In genomic region chr7:63865911-63866310, GRCm38 (mm10) we compare ENCODE assay signal across 29 mouse cellular contexts. TPM values are rescaled to one million over a fixed set of nuclear protein-coding genes. Genes with fewer than 3 reads are reported as not detected.
DNase-seq lines count a peak whose midpoint lies in the region; ATAC-seq and TF ChIP-seq lines count a peak whose summit lies in the region.
"Had no signal": no experiment of that assay in that cellular context is flagged by ENCODE, and none has a peak within 500 bp of the region (broad histone marks: within the 10 kb centered on the region; RNA-seq: fewer than 3 reads in every experiment).

No protein-coding gene starts in this region.

- no peak for TF ChIP-seq POLR2A in heart, adult 2 months (IDR thresholded peaks at IDR 0.05; ENCODE audit: insufficient read depth, low read depth, low read length)

- H3K36me3 ChIP-seq in heart, embryonic 10.5 days = no peaks in the 10 kb centered on the region
- H3K36me3 ChIP-seq in heart, adult 2 months (ENCODE audit: control insufficient read depth, insufficient read depth, low read length) = no peaks in the 10 kb centered on the region
- H3K36me3 ChIP-seq in liver, postnatal 0 days (replicated peaks; ENCODE audit: insufficient read depth, low read length) = no peaks in the 10 kb centered on the region
- no peaks in the 10 kb centered on the region for H3K36me3 ChIP-seq in liver, embryonic 11.5 days (ENCODE audit: control insufficient read depth, insufficient read depth, low read length)
- H3K36me3 ChIP-seq: forebrain, embryonic 10.5 days; G1E; hindbrain, embryonic 12.5 days; hindbrain, embryonic 15.5 days had no signal

- H3K79me2 ChIP-seq in heart, adult 2 months (replicated peaks; ENCODE audit: control insufficient read depth, insufficient read depth, low read length) = no peaks in the 10 kb centered on the region

- H3K27me3 ChIP-seq in heart, embryonic 10.5 days (ENCODE audit: insufficient read depth, poor library complexity, severe bottlenecking) = no peaks in the 10 kb centered on the region
- no peaks in the 10 kb centered on the region for H3K27me3 ChIP-seq in heart, adult 2 months (ENCODE audit: control insufficient read depth, insufficient read depth, low read length)
- H3K27me3 ChIP-seq in liver, postnatal 0 days (ENCODE audit: insufficient read depth, low read length) = no peaks in the 10 kb centered on the region
- no peaks in the 10 kb centered on the region for H3K27me3 ChIP-seq in liver, embryonic 11.5 days (replicated peaks; ENCODE audit: control insufficient read depth, insufficient read depth, low read length)
- H3K27me3 ChIP-seq: CH12.LX; forebrain, embryonic 13.5 days; hindbrain, embryonic 12.5 days; hindbrain, embryonic 15.5 days; Patski had no signal

- 89% methylated on average over 4 of the region's 4 CpGs for WGBS in heart, embryonic 10.5 days
- 92% methylated on average over 4 of the region's 4 CpGs for WGBS in heart, adult 2 months
- 72% methylated on average over 4 of the region's 4 CpGs for WGBS in liver, postnatal 0 days (ENCODE audit: insufficient replicate concordance)
- 79% methylated on average over 4 of the region's 4 CpGs for WGBS in liver, embryonic 11.5 days

- TF ChIP-seq CTCF in heart, adult 2 months (IDR thresholded peaks at IDR 0.05) = no peak
- TF ChIP-seq CTCF in liver, postnatal 0 days (IDR thresholded peaks at IDR 0.05; ENCODE audit: low read depth) = no peak

- intact Hi-C loops in heart, adult 2 months (cut with DNase I) = no loop called here

- H3K4me3 ChIP-seq in heart, embryonic 10.5 days = no peak overlapping the region
- no peak overlapping the region for H3K4me3 ChIP-seq in heart, adult 2 months
- H3K4me3 ChIP-seq in liver, postnatal 0 days (ENCODE audit: low read depth, low read length) = no peak overlapping the region
- H3K4me3 ChIP-seq in liver, embryonic 11.5 days (ENCODE audit: low read depth, low read length) = no peak overlapping the region
- H3K4me3 ChIP-seq: forebrain, embryonic 10.5 days; forebrain, embryonic 13.5 days; hindbrain, embryonic 12.5 days; hindbrain, embryonic 15.5 days had no signal

- DNase-seq in adrenal gland, adult 2 months = peak; percentile 62
- DNase-seq in adrenal gland, postnatal 14 days = no peak
- peak; percentile 35 for DNase-seq in heart, embryonic 10.5 days (ENCODE audit: low spot score)
- DNase-seq in heart, adult 2 months = no peak
- DNase-seq in liver, postnatal 0 days = no peak
- no peak for DNase-seq in liver, embryonic 11.5 days (ENCODE audit: low spot score)
- DNase-seq: adrenal gland, postnatal 10 days; B cell, adult 2 months; cerebellum, adult 9-10 months; cerebellum, postnatal 14 days; gastrocnemius, postnatal 10 days; gastrocnemius, postnatal 36 days had no signal

- no peaks in the 10 kb centered on the region for H3K9me3 ChIP-seq in heart, embryonic 10.5 days
- no peaks in the 10 kb centered on the region for H3K9me3 ChIP-seq in liver, postnatal 0 days (ENCODE audit: low read length)
- no peaks in the 10 kb centered on the region for H3K9me3 ChIP-seq in liver, embryonic 11.5 days (ENCODE audit: control insufficient read depth, low read length)
- H3K9me3 ChIP-seq: forebrain, embryonic 10.5 days; forebrain, embryonic 13.5 days; G1E; hindbrain, embryonic 12.5 days; hindbrain, embryonic 15.5 days had no signal

- H3K27ac ChIP-seq in heart, embryonic 10.5 days = no peak overlapping the region
- H3K27ac ChIP-seq in heart, adult 2 months = no peak overlapping the region
- no peak overlapping the region for H3K27ac ChIP-seq in liver, postnatal 0 days (ENCODE audit: low read depth)
- H3K27ac ChIP-seq in liver, embryonic 11.5 days (ENCODE audit: low read depth, low read length) = no peak overlapping the region
- H3K27ac ChIP-seq: forebrain, embryonic 10.5 days; forebrain, embryonic 13.5 days; hindbrain, embryonic 12.5 days; hindbrain, embryonic 15.5 days had no signal

- no peak overlapping the region for H3K4me2 ChIP-seq in liver, postnatal 0 days (ENCODE audit: low read depth, low read length)
- H3K4me2 ChIP-seq in liver, embryonic 11.5 days = no peak overlapping the region
- H3K4me2 ChIP-seq: forebrain, embryonic 13.5 days; heart, embryonic 11.5 days; hindbrain, embryonic 12.5 days; hindbrain, embryonic 15.5 days had no signal

- peak; percentile 43; the same call in 1 of the 2 replicates for ATAC-seq in liver, postnatal 0 days
- ATAC-seq in liver, embryonic 11.5 days (replicated peaks; ENCODE audit: low FRiP score) = no peak
- ATAC-seq: forebrain, embryonic 13.5 days; forebrain, embryonic 16.5 days; intestine, postnatal 0 days; Patski had no signal

- peaks cover 7% of the 10 kb centered on the region for H3K4me1 ChIP-seq in heart, embryonic 10.5 days
- no peaks in the 10 kb centered on the region for H3K4me1 ChIP-seq in heart, adult 2 months (ENCODE audit: control insufficient read depth, insufficient read depth, low read length)
- H3K4me1 ChIP-seq in liver, postnatal 0 days (ENCODE audit: insufficient read depth) = no peaks in the 10 kb centered on the region
- no peaks in the 10 kb centered on the region; the same call in 1 of the 2 replicates for H3K4me1 ChIP-seq in liver, embryonic 11.5 days (replicated peaks; ENCODE audit: control insufficient read depth, insufficient read depth, low read length)
- H3K4me1 ChIP-seq: forebrain, embryonic 10.5 days; forebrain, embryonic 13.5 days; hindbrain, embryonic 12.5 days; hindbrain, embryonic 15.5 days had no signal

- no peak for TF ChIP-seq EP300 in heart, adult 2 months (IDR thresholded peaks at IDR 0.05; ENCODE audit: insufficient read depth, low read depth, low read length)
- TF ChIP-seq EP300 in liver, postnatal 0 days (IDR thresholded peaks at IDR 0.05; ENCODE audit: low read depth) = no peak

- no peak overlapping the region for H3K9ac ChIP-seq in heart, adult 2 months (ENCODE audit: low read depth, low read length)
- H3K9ac ChIP-seq in liver, postnatal 0 days (replicated peaks) = no peak overlapping the region
- no peak overlapping the region for H3K9ac ChIP-seq in liver, embryonic 11.5 days (ENCODE audit: low read depth, low read length)
- H3K9ac ChIP-seq: forebrain, embryonic 13.5 days; hindbrain, embryonic 12.5 days; hindbrain, embryonic 15.5 days had no signal

RNA-seq across cellular contexts. Expression of gene E030018B13Rik, which starts 50.7 kb away (rescaled TPM):
- not detected for total RNA-seq in adrenal gland, adult 2 months (2021)
- not detected in 2 replicates for polyA plus RNA-seq in adrenal gland, adult 2 months (2012; rRNA removed)
- not detected in 2 replicates for total RNA-seq in adrenal gland, postnatal 14 days (2021)
- 0.18 TPM in 1 of 2 replicates, not detected in the other for polyA plus RNA-seq in heart, embryonic 10.5 days (2016; fragmentation: Nextera tagmentation; extraction: Ambion mirVana)
- not detected for total RNA-seq in heart, adult 2 months (2021)
- not detected in 2 replicates for polyA plus RNA-seq in heart, adult 2 months (2012; rRNA removed)
- polyA plus RNA-seq in liver, postnatal 0 days (2015; fragmentation: Nextera tagmentation; extraction: Ambion mirVana) = 0.14 TPM in 1 of 2 replicates, not detected in the other
- polyA plus RNA-seq in liver, embryonic 11.5 days (2014; fragmentation: Nextera tagmentation; extraction: Ambion mirVana) = 0.25 TPM in 1 of 2 replicates, not detected in the other
- total RNA-seq: adrenal gland, postnatal 10 days; CH12.LX; G1E; gastrocnemius, adult 18-20 months; gastrocnemius, postnatal 10 days; gastrocnemius, postnatal 36 days; granulocyte monocyte progenitor cell, adult 5-6 weeks; heart, postnatal 25 days; hematopoietic stem cell, adult 5-6 weeks had no signal
- polyA plus RNA-seq: embryonic facial prominence, embryonic 11.5 days; embryonic facial prominence, embryonic 14.5 days; forebrain, embryonic 10.5 days; G1E; heart, embryonic 11.5 days; heart, embryonic 14.5 days; hindbrain, embryonic 15.5 days; intestine, postnatal 0 days; Patski had no signal

Comparison
In these comparisons a context has a peak if more than half of its experiments do, and no peak if none do; other contexts are left out.
1. DNase-seq: peak in adrenal gland, adult 2 months (single experiment) and heart, embryonic 10.5 days (single experiment); none in adrenal gland, postnatal 14 days (single experiment), heart, adult 2 months (0 of 2), liver, postnatal 0 days (single experiment) and liver, embryonic 11.5 days (single experiment).